Mouse (Mus musculus) C2C12 (cell line): ENCODE results near the gene Msx1. TPM values are rescaled to one million over a fixed set of nuclear protein-coding genes. Genes with fewer than 3 reads are reported as not detected.
"Not testable (repeated sequence)": the region's sequence is repeated elsewhere in the genome, so short reads cannot be mapped to it uniquely, and the experiment has no call there.

Experiments
- H3K27me3 ChIP-seq: one replicate; pipeline ENCODE4 v1.6.1; 2011; ENCODE audit not compliant: control insufficient read depth, insufficient read depth, insufficient read length
- H3K36me3 ChIP-seq: one replicate; pipeline ENCODE4 v1.6.1; 2011; ENCODE audit not compliant: control insufficient read depth, insufficient read depth
- H3K4me3 ChIP-seq: one replicate; pipeline ENCODE4 v1.5.1; 2011; ENCODE audit warnings: mild to moderate bottlenecking, control low read depth; ENCODE audit not compliant: poor library complexity, insufficient read depth, severe bottlenecking
- H3K79me2 ChIP-seq: one replicate; pipeline ENCODE4 v1.6.1; 2011; ENCODE audit not compliant: control insufficient read depth, insufficient read depth
- H3K79me3 ChIP-seq: one replicate; pipeline ENCODE4 v1.6.1; 2011; ENCODE audit warnings: low read depth, control low read depth
- H3ac ChIP-seq: one replicate; pipeline ENCODE3; 2011; ENCODE audit warnings: low read depth; ENCODE audit not compliant: control insufficient read depth, insufficient read length
- CEBPB ChIP-seq: IDR thresholded peaks from one replicate; pipeline ENCODE4 v1.6.1; 2011; ENCODE audit warnings: low read depth, mild to moderate bottlenecking, control low read depth, moderate library complexity
- CTCF ChIP-seq: IDR thresholded peaks from one replicate; pipeline ENCODE4 v1.5.1; 2011; ENCODE audit not compliant: control insufficient read depth, insufficient read depth, insufficient read length
- FOSL1 ChIP-seq: IDR thresholded peaks from one replicate; pipeline ENCODE4 v1.8.0; 2011; ENCODE audit warnings: mild to moderate bottlenecking, low read length; ENCODE audit not compliant: poor library complexity, insufficient read depth, severe bottlenecking
- MAX ChIP-seq: IDR thresholded peaks from one replicate; pipeline ENCODE4 v1.6.1; 2011; ENCODE audit warnings: mild to moderate bottlenecking, control low read depth
- MYOD1 ChIP-seq: IDR thresholded peaks from one replicate; pipeline ENCODE4 v1.6.1; 2011; ENCODE audit warnings: low read depth; ENCODE audit not compliant: control insufficient read depth, insufficient read length
- MYOG ChIP-seq: IDR thresholded peaks from one replicate; pipeline ENCODE4 v1.6.1; 2011; ENCODE audit not compliant: control insufficient read depth, insufficient read length; ENCODE audit errors: extremely low read depth
- USF1 ChIP-seq: IDR thresholded peaks from one replicate; pipeline ENCODE4 v1.6.1; 2011; ENCODE audit warnings: low read depth, mild to moderate bottlenecking, control low read depth, moderate library complexity
- polyA plus RNA-seq: library from polyadenylated mRNA; unstranded; fragments of >200 nt; fragmentation: generic; extraction: Trizol; gene quantifications from one replicate; pipeline ENCODE4 v1.2.1, GENCODE M21; 2012; ENCODE audit warnings: missing spikeins

Msx1 gene
- polyA plus RNA-seq, 1 experiment, result 7.0 TPM

GRCm38 (mm10) chr5:37835590-37836266 is 11.3 kb upstream of the Msx1 start:
- Histone ChIP-seq H3K79me2 (no peaks in the 10 kb centered on the region), H3K4me3 (no peak overlapping the region), H3ac (no peak overlapping the region), H3K36me3 (no peaks in the 10 kb centered on the region), H3K27me3 (no peaks in the 10 kb centered on the region), H3K79me3 (no peaks in the 10 kb centered on the region)
- no peak for TF ChIP-seq USF1
- TF ChIP-seq MYOD1, result peak; percentile 7
- TF ChIP-seq MAX, result no peak
- TF ChIP-seq CEBPB, result no peak
- TF ChIP-seq FOSL1, result no peak
- no peak for TF ChIP-seq CTCF
- TF ChIP-seq MYOG, result no peak

GRCm38 (mm10) chr5:37832766-37833165 is 8.4 kb upstream of the Msx1 start:
- no peaks in the 10 kb centered on the region for H3K27me3 ChIP-seq
- H3K79me3 ChIP-seq, result no peaks in the 10 kb centered on the region
- H3K79me2 ChIP-seq, result no peaks in the 10 kb centered on the region
- TF ChIP-seq MYOD1, result no peak
- no peak for TF ChIP-seq MAX
- no peak for TF ChIP-seq MYOG
- no peak for TF ChIP-seq FOSL1
- no peak for TF ChIP-seq USF1
- no peak for TF ChIP-seq CTCF
- TF ChIP-seq CEBPB, result no peak
- no peak overlapping the region for H3ac ChIP-seq
- no peaks in the 10 kb centered on the region for H3K36me3 ChIP-seq
- no peak overlapping the region for H3K4me3 ChIP-seq

DNA sequence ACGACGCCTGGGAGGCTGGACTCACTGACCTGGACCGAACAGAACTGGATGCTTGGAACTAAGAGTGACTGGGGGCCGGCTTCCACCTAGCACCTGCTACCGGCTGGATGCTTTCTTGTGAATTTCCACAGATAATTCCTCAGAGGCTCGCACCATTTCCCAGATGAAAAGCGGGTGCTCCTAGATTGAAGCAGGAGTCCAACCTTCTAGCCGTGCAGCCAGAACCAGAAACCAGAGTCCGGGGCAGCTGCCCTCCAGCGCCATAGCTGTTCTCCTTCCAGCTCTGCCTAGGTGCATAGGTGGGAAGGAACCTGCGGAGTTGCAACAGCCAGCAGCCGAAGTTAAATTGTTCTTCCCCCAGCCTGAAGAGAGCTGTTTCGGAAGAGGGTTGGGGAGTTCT is 7.6 kb upstream of the Msx1 start:
- TF ChIP-seq FOSL1 (no peak), MYOD1 (no peak), MAX (no peak), CEBPB (no peak), CTCF (no peak), USF1 (no peak), MYOG (no peak)
- Histone ChIP-seq H3K4me3 (no peak overlapping the region), H3K36me3 (no peaks in the 10 kb centered on the region), H3K79me2 (no peaks in the 10 kb centered on the region), H3K79me3 (no peaks in the 10 kb centered on the region), H3K27me3 (no peaks in the 10 kb centered on the region), H3ac (no peak overlapping the region)

- H3K27me3 ChIP-seq, H3ac ChIP-seq, H3K79me2 ChIP-seq, H3K36me3 ChIP-seq, H3K4me3 ChIP-seq, H3K79me3 ChIP-seq: not testable (repeated sequence)
- peak; percentile 27 for TF ChIP-seq FOSL1
These were observed 6.1 kb upstream of the Msx1 start for GRCm38 (mm10) chr5:37830436-37830835.

DNA sequence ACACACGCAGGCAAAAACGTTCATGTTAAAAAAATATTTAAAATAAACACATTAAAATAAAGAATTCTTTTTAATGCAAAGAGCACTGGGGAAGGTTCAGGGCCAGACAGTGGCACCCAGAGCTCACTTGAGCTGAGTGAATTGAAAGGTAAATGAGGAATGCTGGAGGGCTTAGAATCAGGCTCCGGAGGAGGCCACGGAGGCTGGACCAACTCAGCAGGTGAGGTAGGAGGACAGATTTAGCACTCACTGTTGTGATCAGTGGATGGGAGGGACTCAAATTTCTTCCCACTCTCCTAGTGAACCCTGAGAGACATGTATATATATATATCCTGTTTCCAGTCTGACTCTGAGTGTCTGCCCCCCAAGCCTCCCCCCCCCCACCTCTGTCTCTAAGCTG is 5.5 kb upstream of the Msx1 start:
- no peak overlapping the region for H3K4me3 ChIP-seq
- H3K79me2 ChIP-seq, result no peaks in the 10 kb centered on the region

DNA sequence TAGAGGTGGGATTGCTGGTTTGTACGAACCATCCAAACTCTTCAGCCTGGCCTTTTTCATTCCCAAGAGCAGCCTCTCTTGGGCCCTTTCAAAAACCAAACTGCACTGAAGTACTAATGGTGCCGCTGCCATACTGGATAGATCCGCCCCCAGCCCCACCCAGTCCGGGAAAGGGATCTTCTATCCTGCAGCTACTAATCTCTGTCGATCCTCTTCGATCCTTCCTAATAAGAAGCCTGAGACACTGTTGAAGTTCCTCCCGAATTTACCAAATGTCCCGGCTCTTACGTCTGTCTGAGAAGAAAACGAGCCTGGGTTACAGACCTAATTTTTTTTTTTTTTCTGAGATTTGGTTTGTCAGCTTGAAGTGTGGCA is 4.9 kb upstream of the Msx1 start:
- H3K4me3 ChIP-seq, result no peak overlapping the region
- no peaks in the 10 kb centered on the region for H3K79me3 ChIP-seq
- TF ChIP-seq CTCF, result no peak
- no peak for TF ChIP-seq CEBPB
- no peak for TF ChIP-seq MYOG
- no peak for TF ChIP-seq FOSL1
- no peak overlapping the region for H3ac ChIP-seq
- H3K27me3 ChIP-seq, result no peaks in the 10 kb centered on the region
- H3K36me3 ChIP-seq, result no peaks in the 10 kb centered on the region
- H3K79me2 ChIP-seq, result no peaks in the 10 kb centered on the region

More for the DNA sequence above, 5.5 kb upstream of the Msx1 start:
- no peaks in the 10 kb centered on the region for H3K79me3 ChIP-seq
- H3ac ChIP-seq, result no peak overlapping the region
- no peaks in the 10 kb centered on the region for H3K27me3 ChIP-seq
- TF ChIP-seq FOSL1 (no peak), MAX (no peak), MYOG (no peak), CTCF (no peak), CEBPB (no peak), USF1 (no peak), MYOD1 (no peak)
- H3K36me3 ChIP-seq, result no peaks in the 10 kb centered on the region
